Mouse (Mus musculus) cerebellum, postnatal 14 days (tissue): Measurements from ENCODE around the gene Knop1.

Experiments used
- DNase-seq, 2 experiments: peaks; one replicate each; pipeline ENCODE4 v3.0.0; 2021; ENCODE audit warnings: mixed read lengths in 2 of 2

Gene Knop1

DNA sequence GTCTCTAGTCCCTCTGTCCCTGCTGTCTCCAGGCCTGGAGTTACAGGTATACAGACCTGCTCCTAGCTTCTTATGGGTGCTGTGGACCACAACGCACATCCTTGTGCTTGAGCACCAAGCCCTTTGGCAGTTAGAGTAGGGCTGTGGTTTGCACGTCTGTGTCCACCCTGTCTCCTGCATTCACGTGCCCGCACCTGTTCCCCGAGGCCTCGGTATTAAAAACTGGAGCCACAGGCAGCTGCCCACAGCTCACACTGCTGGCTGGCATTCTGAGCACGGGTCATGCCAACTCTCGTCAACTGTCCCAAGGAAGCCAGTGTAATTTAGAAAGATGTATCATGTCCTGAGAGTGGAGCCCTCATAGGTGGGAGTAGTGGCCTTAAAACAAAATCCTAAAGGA lies 60.3 kb downstream of the Knop1 start:
- DNase-seq = no peak

DNA sequence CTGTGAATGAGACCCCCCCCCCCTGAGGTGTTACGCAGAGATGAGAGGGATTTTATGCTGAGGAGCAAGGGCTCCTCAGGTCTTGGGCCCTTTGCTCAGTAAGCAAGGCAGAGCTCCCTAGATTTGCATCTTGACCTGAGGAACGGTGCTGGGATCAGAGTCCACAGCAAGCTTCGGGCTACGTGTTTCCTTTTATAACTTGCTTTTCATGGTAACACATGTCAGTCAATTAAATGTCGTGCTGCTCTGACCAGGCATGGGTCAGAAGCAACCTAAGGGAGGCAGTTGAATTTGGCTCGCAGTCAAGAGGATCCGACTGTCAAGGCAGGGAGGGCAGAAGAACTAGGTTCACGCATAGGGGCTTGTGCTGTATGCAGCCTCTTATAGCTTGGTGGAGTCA lies 62.2 kb downstream of the Knop1 start:
- no peak for DNase-seq
